Mouse (Mus musculus): ENCODE results near the gene Rpl32.

Gene Rpl32

GRCm38 (mm10) chr6:115808488-115809231, at the start of gene Rpl32:
TSS of gene Rpl32 (minus strand) at chr6:115808747.
- peak; percentile 82 for DNase-seq (ENCODE audit: low spot score)

- DNase-seq (ENCODE audit: low spot score), result no peak
Measured at GRCm38 (mm10) chr6:115856361-115856745, 47.8 kb upstream of the Rpl32 start.

DNA sequence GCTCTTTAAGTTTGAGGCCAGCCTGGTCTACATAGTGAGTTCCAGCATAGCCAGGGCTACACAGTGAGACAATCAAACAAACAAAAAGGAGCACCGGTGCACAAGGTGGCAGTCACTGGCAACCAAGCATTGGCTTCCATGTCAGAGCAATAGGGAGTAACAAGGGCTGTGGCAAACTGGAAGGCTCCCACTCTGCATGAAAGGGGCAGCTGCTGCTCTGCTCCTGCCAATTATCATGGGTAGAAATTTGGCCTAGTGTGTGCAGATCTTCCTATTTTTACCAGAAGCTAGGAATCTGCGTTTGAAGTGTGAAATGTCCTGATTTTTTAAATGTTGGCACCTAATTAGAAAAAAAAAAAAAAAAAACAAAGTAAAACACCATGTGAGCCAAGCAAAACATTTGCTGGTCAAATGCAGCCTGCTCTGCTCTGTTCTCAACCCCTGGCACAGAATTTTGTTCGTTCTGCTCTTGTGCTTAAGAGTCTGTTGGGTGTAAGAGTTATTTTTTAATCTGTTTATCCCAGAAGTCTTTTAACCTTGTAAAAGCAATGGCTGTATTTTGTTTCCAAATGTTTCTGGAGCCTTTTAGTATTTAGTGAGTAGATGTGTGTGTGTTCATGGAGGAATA, 47.3 kb upstream of the Rpl32 start:
- no peak for DNase-seq (ENCODE audit: low spot score)

DNA sequence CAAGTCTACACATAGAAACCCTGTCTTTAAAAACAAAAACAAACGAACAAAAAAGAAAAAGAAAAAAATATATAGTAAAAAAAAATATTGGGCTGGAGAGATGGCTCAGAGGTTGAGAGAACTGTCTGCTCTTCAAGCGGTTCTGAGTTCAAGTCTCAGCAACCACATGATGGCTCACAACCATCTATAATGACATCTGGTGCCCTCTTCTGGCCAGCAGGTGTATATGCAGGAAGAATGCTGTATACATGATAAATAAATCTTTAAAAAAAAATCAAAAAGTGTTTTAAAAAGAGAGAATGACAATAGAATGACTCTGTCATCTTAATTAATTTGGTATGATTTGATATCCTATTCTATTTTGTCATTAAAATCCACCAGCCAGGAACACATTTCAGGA, 45.9 kb upstream of the Rpl32 start:
- DNase-seq (ENCODE audit: low spot score), result no peak

DNA sequence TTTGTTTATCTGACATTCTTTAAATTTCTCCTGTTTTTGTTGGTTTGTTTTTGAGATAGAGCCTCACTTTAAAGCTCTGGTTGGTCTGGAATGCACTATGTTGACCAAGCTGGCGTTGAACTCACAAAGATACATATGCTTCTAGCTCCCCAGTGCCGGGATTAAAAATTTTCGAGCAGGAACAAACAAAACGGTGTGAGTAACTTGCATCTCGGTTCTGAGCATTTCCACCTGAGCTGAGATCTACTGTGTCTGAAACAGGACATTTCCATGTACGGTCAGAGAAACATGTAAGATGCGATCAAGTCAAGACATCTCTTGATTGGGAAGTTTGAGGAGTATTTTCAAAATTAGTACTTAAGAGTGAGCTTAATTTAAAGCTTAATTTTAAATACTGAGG, 45.4 kb upstream of the Rpl32 start:
- no peak for DNase-seq (ENCODE audit: low spot score)

DNA sequence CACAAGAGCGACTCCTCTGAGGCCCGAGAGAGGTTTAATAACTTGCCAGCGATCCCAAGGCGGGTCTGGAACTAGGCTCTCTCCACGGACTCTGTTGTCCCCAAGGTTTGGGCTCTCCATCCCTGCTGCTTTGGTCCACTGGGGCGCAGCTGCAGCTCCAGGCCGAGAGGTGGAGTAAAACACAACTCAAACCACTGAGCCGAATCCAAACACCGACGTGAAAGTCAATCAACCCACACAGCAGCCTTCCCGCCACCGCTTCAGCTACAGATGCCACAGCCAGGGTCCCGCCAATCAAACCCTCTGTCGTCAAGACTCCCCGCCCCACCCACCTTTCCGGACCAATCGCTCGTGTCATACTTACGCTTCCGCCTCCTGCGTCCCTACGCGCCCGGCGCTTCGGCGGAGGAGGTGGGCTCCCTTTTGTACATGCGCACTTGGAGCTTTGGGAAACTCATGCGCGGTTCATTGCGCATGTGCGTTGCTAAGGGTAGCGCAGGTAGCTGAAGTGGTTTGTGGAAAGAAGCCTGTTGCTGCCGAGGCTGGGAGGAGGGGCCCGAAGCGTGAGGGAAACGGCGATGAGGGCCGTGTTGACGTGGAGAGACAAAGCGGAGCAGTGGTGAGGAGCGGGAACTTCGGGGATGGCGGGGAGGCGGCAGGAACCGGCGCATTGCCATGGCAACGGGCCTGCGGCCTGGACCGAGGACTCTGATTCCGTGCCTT, 44.7 kb upstream of the Rpl32 start, which contains the start of the genes Mbd4 and Ift122:
Gene Mbd4, minus strand, starts transcription at position 281 of the 723 bp plus-strand sequence.
Gene Ift122, plus strand, starts transcription at position 380 of the 723 bp plus-strand sequence.
- peak; percentile 95 for DNase-seq (ENCODE audit: low spot score)

- DNase-seq (ENCODE audit: low spot score), result no peak
Measured at GRCm38 (mm10) chr6:115852446-115853090, 44.0 kb upstream of the Rpl32 start.

- DNase-seq (ENCODE audit: low spot score), result no peak
Measured at GRCm38 (mm10) chr6:115848598-115849304, 40.2 kb upstream of the Rpl32 start.

GRCm38 (mm10) chr6:115846640-115847411, 38.3 kb upstream of the Rpl32 start:
- DNase-seq (ENCODE audit: low spot score), result peak; percentile 57

GRCm38 (mm10) chr6:115845006-115845405, 36.5 kb upstream of the Rpl32 start:
- DNase-seq (ENCODE audit: low spot score), result no peak

GRCm38 (mm10) chr6:115838745-115839144, 30.2 kb upstream of the Rpl32 start:
- no peak for DNase-seq (ENCODE audit: low spot score)

GRCm38 (mm10) chr6:115838161-115838597, 29.6 kb upstream of the Rpl32 start, which contains the start of gene Efcab12:
TSS of gene Efcab12 (minus strand) at chr6:115838412.
- DNase-seq (ENCODE audit: low spot score), result no peak

DNA sequence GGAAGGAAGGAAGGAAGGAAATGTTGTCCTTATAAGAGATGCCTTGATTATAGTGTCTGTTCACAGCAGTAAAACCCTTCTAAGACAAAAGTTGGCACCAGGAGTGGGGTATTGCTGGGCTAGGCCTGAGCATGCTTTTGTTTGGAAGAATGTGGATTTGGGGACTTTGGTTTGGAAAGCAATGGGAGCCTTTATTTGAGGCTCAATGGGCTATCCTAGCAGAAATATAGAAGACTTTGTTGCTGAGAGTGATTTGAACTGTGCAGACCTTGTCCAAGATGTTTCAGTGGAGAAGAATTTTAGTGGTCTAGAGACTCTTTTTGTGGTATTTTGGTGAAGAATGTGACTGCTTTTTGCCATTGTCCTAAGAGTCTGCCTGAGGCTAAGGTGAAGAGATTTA, 25.3 kb upstream of the Rpl32 start:
- DNase-seq (ENCODE audit: low spot score), result no peak

DNA sequence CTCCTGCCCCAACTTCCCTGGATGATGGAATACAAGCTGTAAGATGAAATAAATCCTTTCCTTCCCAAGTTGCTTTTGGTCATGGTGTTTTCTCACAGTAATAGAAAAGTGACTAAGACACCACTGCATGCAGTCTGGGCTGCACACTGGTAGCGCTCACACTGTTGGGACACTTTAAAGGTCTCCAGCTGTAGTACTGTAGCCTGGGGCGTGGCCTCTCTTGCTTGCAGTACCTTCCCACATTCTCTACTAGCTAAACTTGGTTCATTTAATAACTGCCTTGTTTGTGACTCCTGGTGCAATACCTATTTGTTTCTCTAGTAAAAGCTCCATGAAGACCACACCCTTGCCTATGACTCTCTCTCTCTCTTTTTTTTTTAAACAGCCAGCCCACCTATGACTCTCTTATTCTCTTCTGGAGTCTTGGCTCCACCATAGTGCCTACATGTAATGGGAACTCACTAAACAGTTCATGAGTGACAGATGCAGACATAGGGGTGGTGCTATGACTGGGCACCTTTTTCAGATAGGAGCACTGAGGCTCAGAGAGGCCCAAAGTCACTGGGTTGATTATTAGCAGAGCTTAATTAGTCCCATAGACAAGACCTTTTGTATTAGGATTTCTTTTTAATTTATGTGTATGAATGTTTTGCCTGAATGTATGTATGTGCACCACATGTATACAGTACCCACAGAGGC, 23.8 kb upstream of the Rpl32 start:
- no peak for DNase-seq (ENCODE audit: low spot score)

- DNase-seq (ENCODE audit: low spot score), result no peak
Measured at GRCm38 (mm10) chr6:115830779-115831601, 22.4 kb upstream of the Rpl32 start.

GRCm38 (mm10) chr6:115823850-115824464, 15.4 kb upstream of the Rpl32 start:
- DNase-seq (ENCODE audit: low spot score), result peak; percentile 70

- DNase-seq (ENCODE audit: low spot score), result no peak
Measured at GRCm38 (mm10) chr6:115821216-115821993, 12.9 kb upstream of the Rpl32 start.

DNA sequence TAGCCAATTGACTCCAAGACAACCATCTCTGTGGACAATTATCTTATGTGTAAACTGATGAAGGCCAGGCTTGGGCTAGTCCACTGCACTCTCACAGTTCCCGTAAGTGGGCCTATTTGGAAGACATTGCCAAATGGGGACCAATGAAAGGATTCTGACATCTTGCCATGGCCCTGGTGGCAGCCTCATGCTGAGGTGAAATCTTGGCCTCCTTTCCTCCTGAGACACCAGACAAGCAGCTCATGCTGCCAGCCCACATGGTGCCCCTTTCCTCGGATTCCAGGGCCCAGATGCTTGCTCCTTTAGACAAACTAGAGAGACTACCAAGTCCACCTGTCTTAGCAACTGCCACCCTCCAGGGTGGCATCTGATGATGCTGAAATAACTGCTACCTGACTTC, 9.6 kb upstream of the Rpl32 start:
- no peak for DNase-seq (ENCODE audit: low spot score)
